Mouse (Mus musculus): Measurements from ENCODE around the gene Fbxo47. TPM values are rescaled to one million over a fixed set of nuclear protein-coding genes. Genes with fewer than 3 reads are reported as not detected.

Fbxo47 gene
- polyA plus RNA-seq, 2 experiments, result 0.22 to 0.58 TPM

- WGBS, result 71% methylated on average over 20 of the region's 20 CpGs
- DNase-seq (ENCODE audit: low spot score) (no peak), ATAC-seq (ENCODE audit: low FRiP score, low read depth) (no peak)
- no peak overlapping the region for H3K4me2 ChIP-seq (replicated peaks; ENCODE audit: low read depth, low read length, severe bottlenecking)
- H3K9ac ChIP-seq (ENCODE audit: low read depth, low read length, severe bottlenecking), result no peak overlapping the region
- no peak overlapping the region for H3K27ac ChIP-seq (replicated peaks; ENCODE audit: low read depth, low read length)
- peaks cover 86% of the 10 kb centered on the region for H3K36me3 ChIP-seq (ENCODE audit: control insufficient read depth, insufficient read depth, low read length)
- H3K27me3 ChIP-seq (ENCODE audit: control insufficient read depth, insufficient read depth, low read length), result no peaks in the 10 kb centered on the region
- H3K9me3 ChIP-seq (ENCODE audit: control insufficient read depth, low read length), result no peaks in the 10 kb centered on the region
- H3K4me3 ChIP-seq (replicated peaks; ENCODE audit: low read length), result no peak overlapping the region
- TF ChIP-seq POLR2A (IDR thresholded peaks at IDR 0.05; ENCODE audit: borderline replicate concordance, extremely low read depth, insufficient read depth, insufficient read length), result no peak
- peaks cover 8% of the 10 kb centered on the region for H3K4me1 ChIP-seq (ENCODE audit: control insufficient read depth, insufficient read depth, low read length)
Measured at GRCm38 (mm10) chr11:97822840-97823603, 60.9 kb downstream of the Fbxo47 start.

GRCm38 (mm10) chr11:97821401-97822064 is 62.4 kb downstream of the Fbxo47 start:
- no peaks in the 10 kb centered on the region for H3K27me3 ChIP-seq (ENCODE audit: control insufficient read depth, insufficient read depth, low read length)
- no peak for TF ChIP-seq POLR2A (IDR thresholded peaks at IDR 0.05; ENCODE audit: borderline replicate concordance, extremely low read depth, insufficient read depth, insufficient read length)
- no peak overlapping the region for H3K4me3 ChIP-seq (replicated peaks; ENCODE audit: low read length)
- DNase-seq (ENCODE audit: low spot score), result no peak
- no peaks in the 10 kb centered on the region for H3K9me3 ChIP-seq (ENCODE audit: control insufficient read depth, low read length)
- 99% methylated on average over 8 of the region's 8 CpGs for WGBS
- H3K27ac ChIP-seq (replicated peaks; ENCODE audit: low read depth, low read length), result no peak overlapping the region
- H3K4me1 ChIP-seq (ENCODE audit: control insufficient read depth, insufficient read depth, low read length), result peaks cover 16% of the 10 kb centered on the region
- H3K9ac ChIP-seq (ENCODE audit: low read depth, low read length, severe bottlenecking), result no peak overlapping the region
- H3K36me3 ChIP-seq (ENCODE audit: control insufficient read depth, insufficient read depth, low read length), result peaks cover 81% of the 10 kb centered on the region
- no peak for ATAC-seq (ENCODE audit: low FRiP score, low read depth)
- no peak overlapping the region for H3K4me2 ChIP-seq (replicated peaks; ENCODE audit: low read depth, low read length, severe bottlenecking)

- ATAC-seq (ENCODE audit: low FRiP score, low read depth), result no peak
- WGBS, result 70% methylated on average over 4 of the region's 4 CpGs
- no peak for TF ChIP-seq POLR2A (IDR thresholded peaks at IDR 0.05; ENCODE audit: borderline replicate concordance, extremely low read depth, insufficient read depth, insufficient read length)
Measured at GRCm38 (mm10) chr11:97820840-97821239, 63.1 kb downstream of the Fbxo47 start.

GRCm38 (mm10) chr11:97819923-97820322 is 64.0 kb downstream of the Fbxo47 start:
- no peak overlapping the region for H3K27ac ChIP-seq (replicated peaks; ENCODE audit: low read depth, low read length)

More at GRCm38 (mm10) chr11:97820840-97821239, 63.1 kb downstream of the Fbxo47 start:
- Histone ChIP-seq H3K4me2 (replicated peaks; ENCODE audit: low read depth, low read length, severe bottlenecking) (no peak overlapping the region), H3K9me3 (ENCODE audit: control insufficient read depth, low read length) (no peaks in the 10 kb centered on the region), H3K27me3 (ENCODE audit: control insufficient read depth, insufficient read depth, low read length) (no peaks in the 10 kb centered on the region), H3K36me3 (ENCODE audit: control insufficient read depth, insufficient read depth, low read length) (peaks cover 81% of the 10 kb centered on the region), H3K27ac (replicated peaks; ENCODE audit: low read depth, low read length) (no peak overlapping the region), H3K4me3 (replicated peaks; ENCODE audit: low read length) (no peak overlapping the region), H3K4me1 (ENCODE audit: control insufficient read depth, insufficient read depth, low read length) (peaks cover 16% of the 10 kb centered on the region), H3K9ac (ENCODE audit: low read depth, low read length, severe bottlenecking) (no peak overlapping the region)
- no peak for DNase-seq (ENCODE audit: low spot score)

GRCm38 (mm10) chr11:97819102-97819501 is 64.9 kb downstream of the Fbxo47 start:
- DNase-seq (ENCODE audit: low spot score) (no peak), ATAC-seq (ENCODE audit: low FRiP score, low read depth) (no peak)
- H3K4me3 ChIP-seq (replicated peaks; ENCODE audit: low read length), result no peak overlapping the region
- 58% methylated on average over 4 of the region's 4 CpGs for WGBS
- no peak overlapping the region for H3K27ac ChIP-seq (replicated peaks; ENCODE audit: low read depth, low read length)
- no peak overlapping the region for H3K4me2 ChIP-seq (replicated peaks; ENCODE audit: low read depth, low read length, severe bottlenecking)
- H3K4me1 ChIP-seq (ENCODE audit: control insufficient read depth, insufficient read depth, low read length), result peaks cover 22% of the 10 kb centered on the region
- H3K9ac ChIP-seq (ENCODE audit: low read depth, low read length, severe bottlenecking), result no peak overlapping the region
- H3K9me3 ChIP-seq (ENCODE audit: control insufficient read depth, low read length), result no peaks in the 10 kb centered on the region
- no peaks in the 10 kb centered on the region for H3K27me3 ChIP-seq (ENCODE audit: control insufficient read depth, insufficient read depth, low read length)
- TF ChIP-seq POLR2A (IDR thresholded peaks at IDR 0.05; ENCODE audit: borderline replicate concordance, extremely low read depth, insufficient read depth, insufficient read length), result no peak
- peaks cover 81% of the 10 kb centered on the region for H3K36me3 ChIP-seq (ENCODE audit: control insufficient read depth, insufficient read depth, low read length)

More at GRCm38 (mm10) chr11:97819923-97820322, 64.0 kb downstream of the Fbxo47 start:
- Histone ChIP-seq H3K4me1 (ENCODE audit: control insufficient read depth, insufficient read depth, low read length) (peaks cover 22% of the 10 kb centered on the region), H3K4me3 (replicated peaks; ENCODE audit: low read length) (no peak overlapping the region), H3K4me2 (replicated peaks; ENCODE audit: low read depth, low read length, severe bottlenecking) (no peak overlapping the region), H3K9ac (ENCODE audit: low read depth, low read length, severe bottlenecking) (no peak overlapping the region), H3K9me3 (ENCODE audit: control insufficient read depth, low read length) (no peaks in the 10 kb centered on the region), H3K27me3 (ENCODE audit: control insufficient read depth, insufficient read depth, low read length) (no peaks in the 10 kb centered on the region), H3K36me3 (ENCODE audit: control insufficient read depth, insufficient read depth, low read length) (peaks cover 81% of the 10 kb centered on the region)
- DNase-seq (ENCODE audit: low spot score) (no peak), ATAC-seq (ENCODE audit: low FRiP score, low read depth) (no peak)
- no peak for TF ChIP-seq POLR2A (IDR thresholded peaks at IDR 0.05; ENCODE audit: borderline replicate concordance, extremely low read depth, insufficient read depth, insufficient read length)
- WGBS, result 52% methylated on average over 5 of the region's 5 CpGs

All from limb, embryonic 14.5 days (tissue).